Mouse (Mus musculus) gastrocnemius, adult 2 months (tissue): ENCODE data around the gene Agap1. TPM values are rescaled to one million over a fixed set of nuclear protein-coding genes. Genes with fewer than 3 reads are reported as not detected.
A peak's percentile ranks its signal among the peaks of the same experiment; 100 is the strongest.

Experiments
- DNase-seq: peaks from one replicate; pipeline ENCODE4 v3.0.0; 2022
- H3K27ac ChIP-seq: fragments of 200-600 bp; 2 replicates; pipeline ENCODE4 v1.8.1; 2022; ENCODE audit warnings: mild to moderate bottlenecking
- H3K4me3 ChIP-seq: fragments of 200-600 bp; 2 replicates; pipeline ENCODE4 v1.8.1; 2022; ENCODE audit warnings: mild to moderate bottlenecking, moderate library complexity
- CTCF ChIP-seq: fragments of 200-600 bp; IDR thresholded peaks from 2 replicates; pipeline ENCODE4 v1.8.1; 2022; ENCODE audit warnings: antibody characterized with exemption, mild to moderate bottlenecking, moderate library complexity
- intact Hi-C: fragments of 180-260 bp; cut with DNase I; formaldehyde crosslinking; loops from one replicate; pipeline ENCODE4 v1.15.1; 2025
- total RNA-seq, 2 experiments: library from RNA; stranded (reverse); gene quantifications; 2 replicates each; pipeline ENCODE4 v1.2.3; 2021

Gene Agap1
- total RNA-seq, 2 experiments from 2014 or later = 22.8 to 24.2 TPM

DNA sequence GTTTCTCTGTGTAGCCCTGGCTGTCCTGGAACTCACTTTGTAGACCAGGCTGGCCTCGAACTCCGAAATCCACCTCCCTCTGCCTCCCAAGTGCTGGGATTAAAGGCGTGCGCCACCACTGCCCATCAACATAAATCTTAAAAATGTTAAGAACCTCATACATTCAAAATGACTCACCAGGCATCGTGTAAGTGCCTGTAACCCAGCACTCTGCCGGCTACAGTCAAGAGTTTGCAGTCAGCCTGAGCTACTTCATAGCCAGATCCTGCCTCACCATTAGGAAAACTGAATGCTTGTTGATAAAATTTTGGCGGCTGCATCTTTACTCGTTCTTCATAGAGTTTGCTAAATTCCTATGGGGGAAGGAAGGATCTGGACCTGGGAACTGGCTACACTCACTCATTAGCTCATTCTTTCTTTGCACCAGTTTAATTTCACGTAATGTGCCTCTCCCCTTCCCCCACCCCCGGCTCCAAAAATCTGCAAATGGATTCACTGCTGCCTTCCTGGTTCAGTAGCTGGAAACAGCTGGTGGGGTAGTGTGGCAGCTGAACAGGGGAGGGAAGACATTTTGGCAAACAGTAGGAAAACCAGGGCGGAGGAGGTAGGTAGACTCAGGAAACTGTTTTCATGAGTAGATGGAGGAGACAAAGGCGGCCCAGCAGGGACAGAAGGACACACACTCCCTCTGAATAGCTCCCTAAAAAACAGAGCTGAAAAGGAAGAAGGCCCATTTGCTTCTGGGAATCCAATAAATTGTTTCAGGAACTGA, 415.7 kb downstream of the Agap1 start:
- TF ChIP-seq CTCF = no peak
- Histone ChIP-seq H3K4me3 (no peak overlapping the region), H3K27ac (peak overlapping the region; percentile 35; the same call in 1 of the 2 replicates)
- intact Hi-C loops = no loop called here
- no peak for DNase-seq

GRCm38 (mm10) chr1:89870906-89871211, 416.3 kb downstream of the Agap1 start:
- Histone ChIP-seq H3K4me3 (no peak overlapping the region), H3K27ac (peak overlapping the region; percentile 35; the same call in 1 of the 2 replicates)
- no peak for TF ChIP-seq CTCF
- no peak for DNase-seq
- intact Hi-C loops = no loop called here

GRCm38 (mm10) chr1:89876346-89877072, 421.9 kb downstream of the Agap1 start:
- peak; percentile 55 for DNase-seq
- intact Hi-C loops = no loop called here
- Histone ChIP-seq H3K27ac (peak overlapping the region; percentile 72), H3K4me3 (no peak overlapping the region; the same call in 1 of the 2 replicates)
- TF ChIP-seq CTCF = no peak

DNA sequence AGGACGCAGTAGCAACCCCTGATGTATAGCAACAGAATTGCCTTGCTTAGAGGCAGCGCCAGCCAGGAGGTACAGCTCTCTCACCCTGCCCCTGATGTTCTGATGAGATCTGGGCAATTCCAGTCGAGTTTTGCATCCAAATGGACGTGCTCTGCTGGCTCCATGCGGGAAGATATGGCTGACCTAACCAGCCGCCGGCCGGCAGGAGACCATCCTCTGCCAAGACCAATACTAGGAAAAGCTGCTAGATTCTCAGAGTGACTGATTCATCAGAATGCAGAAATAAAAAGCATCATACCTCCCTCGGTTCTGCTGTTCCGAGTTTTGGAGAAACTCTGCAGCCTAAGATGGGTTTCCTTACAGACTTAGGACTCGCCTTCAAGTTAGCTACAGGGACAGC, 423.9 kb downstream of the Agap1 start:
- no peak for DNase-seq
- intact Hi-C loops = no loop called here
- H3K27ac ChIP-seq = no peak overlapping the region
- no peak for TF ChIP-seq CTCF
- no peak overlapping the region for H3K4me3 ChIP-seq

GRCm38 (mm10) chr1:89880193-89880592, 425.6 kb downstream of the Agap1 start:
- H3K4me3 ChIP-seq = no peak overlapping the region
- DNase-seq = no peak
- H3K27ac ChIP-seq = no peak overlapping the region
- TF ChIP-seq CTCF = no peak
- intact Hi-C loops = no loop called here

- Histone ChIP-seq H3K27ac (no peak overlapping the region), H3K4me3 (no peak overlapping the region)
- intact Hi-C loops = no loop called here
- DNase-seq = no peak
- TF ChIP-seq CTCF = no peak
Measured at GRCm38 (mm10) chr1:89880834-89881233, 426.2 kb downstream of the Agap1 start.

DNA sequence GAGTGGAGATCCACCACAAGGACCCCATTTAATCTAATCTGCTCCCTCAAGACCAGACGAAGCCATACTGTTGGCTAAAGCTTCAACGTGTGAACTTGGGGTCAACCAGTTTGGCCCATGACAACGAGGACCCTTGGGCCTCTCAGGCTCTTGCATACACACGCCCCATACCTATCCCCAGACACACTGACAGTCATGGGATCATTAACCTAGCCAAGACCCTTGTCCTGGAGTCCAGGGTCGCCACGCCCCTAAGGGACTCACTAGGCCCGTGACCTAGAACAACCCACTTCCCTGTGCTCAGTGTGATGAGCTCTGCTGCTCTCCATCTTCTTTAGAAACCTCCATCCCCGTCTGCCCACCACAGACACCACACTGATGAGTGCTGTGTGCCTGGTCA, 429.7 kb downstream of the Agap1 start:
- DNase-seq = no peak
- Histone ChIP-seq H3K27ac (no peak overlapping the region), H3K4me3 (no peak overlapping the region)

DNA sequence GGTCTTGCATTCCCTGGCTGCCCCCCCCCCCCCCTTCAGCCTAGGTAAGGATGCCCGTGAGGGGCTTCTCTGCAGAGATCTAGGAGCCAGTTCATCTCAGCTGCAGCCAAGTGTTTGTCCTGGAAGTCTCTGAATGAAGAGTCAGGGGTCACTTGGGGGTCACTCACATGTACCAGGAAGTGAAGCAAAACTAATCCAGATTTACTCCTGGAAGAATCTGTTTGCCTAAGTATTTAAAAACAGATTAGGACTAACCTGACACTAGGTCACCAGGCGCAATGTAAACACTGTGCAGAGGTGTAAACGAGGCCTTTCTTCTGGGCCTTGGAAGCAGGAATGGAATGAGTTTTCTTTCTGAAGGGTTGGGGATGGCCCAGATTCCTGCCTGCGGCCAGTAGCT, 431.1 kb downstream of the Agap1 start:
- H3K4me3 ChIP-seq = no peak overlapping the region
- TF ChIP-seq CTCF = no peak
- intact Hi-C loops = no loop called here

More for the DNA sequence above, 429.7 kb downstream of the Agap1 start:
- intact Hi-C loops = no loop called here
- TF ChIP-seq CTCF = no peak

GRCm38 (mm10) chr1:89891400-89891799, 436.8 kb downstream of the Agap1 start:
- Histone ChIP-seq H3K4me3 (no peak overlapping the region), H3K27ac (no peak overlapping the region)
- TF ChIP-seq CTCF = no peak
- DNase-seq = no peak
- intact Hi-C loops = no loop called here

More for the DNA sequence above, 431.1 kb downstream of the Agap1 start:
- H3K27ac ChIP-seq = no peak overlapping the region
- DNase-seq = no peak

GRCm38 (mm10) chr1:89892281-89892680, 437.7 kb downstream of the Agap1 start:
- TF ChIP-seq CTCF = no peak
- Histone ChIP-seq H3K4me3 (no peak overlapping the region), H3K27ac (no peak overlapping the region)
- intact Hi-C loops = no loop called here
- no peak for DNase-seq

GRCm38 (mm10) chr1:89895801-89896200, 441.2 kb downstream of the Agap1 start:
- TF ChIP-seq CTCF = no peak

DNA sequence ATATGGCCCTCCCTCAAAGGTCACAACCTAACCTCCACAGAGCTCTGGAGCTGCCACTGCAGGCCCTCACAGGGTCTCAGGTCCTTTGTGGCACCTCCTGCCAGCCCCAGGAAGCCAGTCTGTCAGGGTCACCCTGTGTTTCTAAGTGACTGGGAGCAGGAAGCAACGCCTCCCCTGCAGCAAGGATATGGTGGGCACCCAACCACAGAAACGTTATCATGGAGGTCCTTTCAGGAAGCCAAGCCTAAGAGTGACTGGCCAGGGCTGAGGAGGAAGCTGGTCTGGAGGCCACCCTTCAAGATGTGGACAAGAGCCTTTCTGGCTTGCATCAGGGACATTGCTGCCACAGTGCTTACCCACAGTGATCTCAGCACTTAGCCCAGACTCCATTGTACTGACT, 444.4 kb downstream of the Agap1 start:
- intact Hi-C loops = no loop called here
- Histone ChIP-seq H3K27ac (no peak overlapping the region), H3K4me3 (no peak overlapping the region)
- no peak for DNase-seq
- TF ChIP-seq CTCF = no peak

More at GRCm38 (mm10) chr1:89895801-89896200, 441.2 kb downstream of the Agap1 start:
- intact Hi-C loops = no loop called here
- no peak for DNase-seq
- Histone ChIP-seq H3K4me3 (no peak overlapping the region), H3K27ac (no peak overlapping the region)

GRCm38 (mm10) chr1:89899761-89900445, 445.3 kb downstream of the Agap1 start:
- TF ChIP-seq CTCF = no peak
- intact Hi-C loops = no loop called here
- no peak for DNase-seq
- Histone ChIP-seq H3K4me3 (no peak overlapping the region), H3K27ac (no peak overlapping the region)
